Mouse (Mus musculus) thymus, postnatal 36 days (tissue): ENCODE results near the gene Itih5.

Experiments
- DNase-seq, 2 experiments: peaks; one replicate each; pipeline ENCODE4 v3.0.0; 2022; ENCODE audit warnings: mixed read lengths in 2 of 2

Gene Itih5

GRCm38 (mm10) chr2:10168016-10168415, 14.6 kb downstream of the Itih5 start:
- DNase-seq, result no peak

DNA sequence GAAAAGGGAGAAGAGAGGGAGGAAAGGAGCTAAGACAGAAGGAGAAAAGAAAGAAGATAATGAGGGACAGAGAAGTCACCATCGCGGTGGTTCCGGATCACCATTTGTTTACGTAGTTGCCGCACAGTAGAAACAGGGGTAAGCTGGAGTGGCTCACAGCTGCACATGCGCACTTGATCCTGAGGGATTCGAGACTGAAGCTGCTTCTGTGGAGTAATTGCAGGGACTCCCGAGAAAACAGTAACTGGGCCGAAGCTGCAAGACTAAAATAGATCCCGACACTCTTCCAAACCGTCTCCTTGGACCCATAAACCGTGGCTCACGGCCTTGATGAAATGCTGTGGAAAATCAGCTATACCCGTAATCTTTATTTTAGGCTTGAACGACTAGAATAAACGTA, 16.6 kb downstream of the Itih5 start:
- no peak for DNase-seq

DNA sequence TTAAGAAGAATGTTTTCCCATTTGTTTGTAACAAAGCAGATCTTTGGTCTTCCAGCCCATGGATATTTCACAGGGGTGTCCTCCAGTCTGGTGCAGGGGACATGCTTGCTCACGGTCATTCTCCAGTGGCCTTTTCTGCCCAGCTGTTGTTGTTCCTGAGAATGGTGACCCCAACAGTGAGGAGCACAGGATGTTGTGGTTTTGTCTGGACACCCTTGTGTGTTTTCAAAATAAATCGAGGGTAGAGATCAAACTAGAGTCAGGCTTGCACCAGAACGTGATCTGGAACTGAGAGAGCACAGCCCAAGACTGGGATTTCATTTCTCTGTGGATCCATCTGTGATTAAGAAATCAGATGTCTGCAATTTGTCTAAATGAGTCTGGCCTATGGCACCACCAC, 40.2 kb downstream of the Itih5 start:
- DNase-seq, result no peak

GRCm38 (mm10) chr2:10195162-10195561, 41.8 kb downstream of the Itih5 start:
- no peak for DNase-seq

GRCm38 (mm10) chr2:10199326-10199725, 46.0 kb downstream of the Itih5 start:
- no peak for DNase-seq

DNA sequence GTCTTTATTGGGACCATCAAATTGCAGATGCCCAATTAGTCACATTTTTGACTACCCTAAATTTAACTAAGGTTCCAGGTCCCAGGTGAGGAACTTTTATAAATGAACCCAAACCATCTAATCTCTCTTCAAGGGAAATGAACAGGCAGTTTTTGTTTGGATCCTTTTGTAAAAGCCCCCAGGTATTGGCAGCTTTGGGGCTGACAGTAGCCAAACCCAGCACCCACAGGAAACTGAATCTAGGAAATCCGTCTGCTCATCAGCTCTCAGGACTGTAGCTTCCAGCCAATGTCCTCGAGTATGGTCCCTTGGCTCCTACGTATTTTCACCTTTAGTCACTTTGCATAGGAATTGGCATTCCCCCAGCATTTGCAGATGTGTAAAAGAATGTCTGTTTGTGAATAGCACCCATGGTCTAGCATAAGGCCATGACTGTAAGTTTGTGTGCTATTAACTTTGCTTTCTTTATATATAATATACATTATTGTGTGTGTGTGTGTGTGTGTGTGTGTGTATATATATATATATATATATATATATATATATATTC, 47.4 kb downstream of the Itih5 start:
- DNase-seq, result no peak

GRCm38 (mm10) chr2:10204301-10204700, 50.9 kb downstream of the Itih5 start:
- DNase-seq, result no peak

- no peak for DNase-seq
Measured at GRCm38 (mm10) chr2:10213468-10213867, 60.1 kb downstream of the Itih5 start.

DNA sequence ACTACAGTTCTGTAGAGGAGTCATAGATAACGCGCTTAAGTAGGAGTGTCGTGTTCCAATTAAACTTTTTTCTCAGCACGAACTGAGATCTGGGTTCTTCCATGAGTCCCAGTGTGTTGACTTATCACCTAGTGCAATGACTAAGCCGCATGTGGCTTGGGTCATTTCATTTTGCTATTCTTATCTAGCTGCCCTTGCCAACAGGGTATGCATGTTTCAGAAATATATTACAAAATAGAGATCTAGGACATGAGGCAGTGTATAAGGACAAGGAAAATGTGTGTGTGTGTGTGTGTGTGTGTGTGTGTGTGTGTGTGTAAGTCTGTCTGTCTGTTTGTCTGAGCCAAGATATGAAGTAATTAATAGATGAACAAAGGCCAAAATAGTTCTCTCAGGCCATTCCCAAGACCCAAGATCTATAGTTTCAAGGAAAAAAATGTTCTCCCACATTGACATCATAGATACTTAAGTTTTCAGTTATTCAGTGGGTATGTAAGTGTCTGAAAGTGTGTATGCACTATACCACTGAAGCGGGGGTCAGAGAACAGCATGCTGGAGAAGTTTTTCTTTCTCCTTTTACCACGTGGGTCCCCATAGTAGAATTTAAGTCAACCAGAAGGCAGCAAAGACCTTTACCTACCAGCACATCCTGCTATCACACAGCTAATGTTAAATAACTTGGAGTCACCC, 62.6 kb downstream of the Itih5 start:
- no peak for DNase-seq

GRCm38 (mm10) chr2:10216566-10217247, 63.3 kb downstream of the Itih5 start:
- no peak for DNase-seq

GRCm38 (mm10) chr2:10221862-10222261, 68.5 kb downstream of the Itih5 start:
- DNase-seq, result no peak

DNA sequence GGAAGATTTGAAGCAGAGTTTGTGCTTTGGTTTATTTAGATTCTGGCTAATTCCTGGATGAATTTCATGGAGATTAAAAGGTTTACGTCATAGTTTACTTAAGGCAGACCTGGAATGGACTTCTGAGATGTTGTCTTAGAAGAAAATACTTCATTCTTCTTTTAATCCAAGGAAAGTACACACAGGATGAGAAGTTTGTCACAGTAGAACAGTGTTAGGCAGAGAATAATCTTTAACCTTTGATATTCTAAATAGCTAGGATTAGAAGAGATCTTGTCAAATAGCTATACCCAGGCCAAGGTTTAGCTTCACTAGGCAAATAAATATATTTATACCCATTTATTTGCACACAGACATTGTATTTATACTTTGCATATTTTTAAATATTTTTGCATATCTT, 73.5 kb downstream of the Itih5 start:
- DNase-seq, result no peak

DNA sequence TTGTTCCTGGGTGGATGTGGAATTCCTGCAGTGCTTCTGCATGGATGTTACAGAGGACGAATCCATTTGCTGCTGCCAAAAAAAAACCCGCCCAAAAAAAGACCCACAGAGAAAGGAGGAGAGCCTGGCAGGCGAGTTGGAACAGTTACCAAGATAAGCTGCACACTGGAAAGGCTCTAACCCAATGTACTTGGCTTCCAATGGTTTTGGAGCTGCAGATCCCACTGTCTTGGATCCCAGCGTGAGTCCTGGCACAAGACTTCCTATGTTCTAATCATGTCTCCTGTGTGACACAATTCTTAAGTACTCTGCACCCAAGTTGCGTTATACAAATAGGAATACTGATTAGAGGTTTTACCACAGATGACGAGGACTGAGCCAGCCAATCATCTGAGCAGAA, 78.6 kb downstream of the Itih5 start:
- no peak for DNase-seq

DNA sequence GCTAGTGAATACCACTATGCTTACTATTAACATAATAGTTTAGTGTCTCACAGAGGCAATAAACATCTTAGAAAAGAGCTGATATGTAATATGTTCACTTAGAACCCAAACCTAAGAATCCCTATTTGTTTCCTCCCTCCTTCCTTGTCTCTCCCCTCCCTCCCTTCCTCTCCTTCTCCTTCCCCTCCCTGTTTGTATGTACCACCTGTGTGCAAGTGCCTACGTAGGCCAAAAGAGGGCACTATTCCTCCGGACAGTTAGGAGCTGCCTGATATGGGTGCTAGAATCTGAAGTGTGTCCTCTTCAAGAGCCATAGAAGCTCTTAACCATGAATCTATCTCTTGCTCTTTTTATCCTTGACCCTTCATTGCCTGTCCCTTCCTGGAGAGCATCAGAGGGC, 83.2 kb downstream of the Itih5 start:
- no peak for DNase-seq

DNA sequence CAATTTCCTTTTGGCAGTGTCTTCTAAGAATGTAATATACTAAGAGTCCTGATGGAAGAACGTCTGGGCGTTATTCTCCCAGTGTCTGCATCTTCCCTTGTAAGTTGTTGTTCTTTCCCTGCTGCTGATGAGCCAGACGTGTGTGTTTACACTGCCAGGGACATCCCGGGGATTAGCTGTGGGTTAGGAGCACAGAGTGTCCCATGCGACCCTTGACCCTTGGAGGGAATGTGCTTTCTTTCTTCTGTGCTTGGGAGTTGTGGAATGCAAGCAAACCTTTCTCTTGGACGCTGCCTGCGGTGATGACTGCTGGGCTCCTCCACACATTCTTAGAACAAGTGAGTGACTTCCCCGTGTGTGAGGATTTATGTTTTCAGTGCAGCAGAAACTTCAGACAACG, 89.6 kb downstream of the Itih5 start:
- DNase-seq, result no peak

- DNase-seq, result no peak
Measured at GRCm38 (mm10) chr2:10250441-10250840, 97.1 kb downstream of the Itih5 start.

DNA sequence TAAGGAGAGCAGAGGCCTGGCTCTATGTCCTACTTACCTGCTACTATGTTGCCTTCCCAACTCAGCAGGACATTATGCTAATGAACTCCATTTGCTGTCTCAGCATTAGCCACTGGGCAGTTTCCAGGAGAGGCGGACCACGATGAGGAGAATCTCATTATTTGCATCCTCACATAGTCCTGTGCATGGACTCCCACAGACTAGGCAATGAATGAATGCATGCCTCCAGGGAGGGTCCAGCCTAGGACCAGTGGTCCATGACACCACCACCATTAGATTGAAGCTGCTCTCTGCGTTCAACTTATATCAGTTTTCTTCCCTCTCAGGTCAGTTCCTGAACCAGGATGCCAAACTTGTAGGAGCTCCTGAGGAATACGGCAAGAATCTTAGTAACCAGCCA, 97.6 kb downstream of the Itih5 start:
- no peak for DNase-seq

GRCm38 (mm10) chr2:10251466-10251865, 98.1 kb downstream of the Itih5 start:
- no peak for DNase-seq

DNA sequence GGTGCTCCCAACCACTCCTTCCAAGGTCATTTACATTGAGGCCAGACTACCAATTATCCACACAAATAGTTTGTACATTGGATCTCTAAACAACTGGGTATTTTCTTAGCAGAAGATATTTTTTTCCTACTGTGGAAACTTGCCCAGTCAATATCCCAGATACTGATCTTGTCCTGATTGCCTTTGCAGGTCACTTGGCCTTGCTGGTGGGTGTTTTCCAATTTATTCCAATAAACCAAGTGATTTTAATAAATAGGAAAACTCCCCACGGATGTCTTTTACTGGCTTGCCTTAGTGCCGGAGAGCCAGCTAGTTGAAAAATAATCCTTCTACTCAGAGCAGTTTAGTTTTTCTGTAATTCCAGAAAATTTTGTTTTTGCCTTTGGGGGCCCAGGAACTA, 98.6 kb downstream of the Itih5 start:
- DNase-seq, result no peak

DNA sequence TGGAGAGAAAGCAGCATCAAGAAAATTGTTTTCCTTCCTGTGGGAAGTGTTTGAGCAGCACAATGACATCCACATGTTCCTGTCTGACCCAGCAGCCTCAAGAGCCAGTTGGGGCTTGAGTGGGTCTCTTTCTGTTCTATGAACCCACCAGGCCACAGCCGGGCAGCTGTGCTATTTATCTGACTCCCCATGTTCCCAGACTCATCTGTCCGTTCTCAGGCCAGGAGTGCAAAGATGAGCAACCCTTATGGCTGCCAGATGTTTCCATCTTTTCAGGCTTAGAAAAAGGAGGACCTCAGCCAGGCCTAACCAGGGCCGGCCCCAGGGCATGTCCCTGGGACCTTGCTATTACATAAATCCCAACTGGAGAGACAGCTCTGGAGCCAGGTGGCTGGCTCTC, 100.0 kb downstream of the Itih5 start:
- DNase-seq, result no peak

DNA sequence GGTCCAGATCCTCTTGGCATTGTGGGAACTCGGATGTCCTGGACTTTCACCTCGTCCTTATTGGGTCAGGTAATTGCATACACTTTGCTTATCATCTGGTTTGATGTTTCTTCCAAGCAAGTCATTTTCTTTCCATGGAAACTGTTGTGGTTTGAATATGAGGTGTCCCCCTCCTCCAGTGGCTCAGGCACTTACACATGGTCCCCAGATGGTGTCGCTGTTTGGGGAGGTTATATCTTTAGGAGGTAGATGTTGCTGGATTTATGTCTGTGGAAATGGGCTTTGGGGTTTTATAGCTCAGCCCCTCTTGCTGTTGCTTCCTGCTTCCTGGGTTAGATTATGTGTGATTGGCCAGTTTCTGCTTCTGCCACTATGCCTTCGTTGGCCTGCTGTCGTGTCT, 103.6 kb downstream of the Itih5 start:
- DNase-seq, result no peak

GRCm38 (mm10) chr2:10258312-10258711, 104.9 kb downstream of the Itih5 start:
- DNase-seq, result no peak

- DNase-seq, result no peak
Measured at GRCm38 (mm10) chr2:10260109-10260508, 106.7 kb downstream of the Itih5 start.

- no peak for DNase-seq
Measured at GRCm38 (mm10) chr2:10261337-10261736, 108.0 kb downstream of the Itih5 start.

DNA sequence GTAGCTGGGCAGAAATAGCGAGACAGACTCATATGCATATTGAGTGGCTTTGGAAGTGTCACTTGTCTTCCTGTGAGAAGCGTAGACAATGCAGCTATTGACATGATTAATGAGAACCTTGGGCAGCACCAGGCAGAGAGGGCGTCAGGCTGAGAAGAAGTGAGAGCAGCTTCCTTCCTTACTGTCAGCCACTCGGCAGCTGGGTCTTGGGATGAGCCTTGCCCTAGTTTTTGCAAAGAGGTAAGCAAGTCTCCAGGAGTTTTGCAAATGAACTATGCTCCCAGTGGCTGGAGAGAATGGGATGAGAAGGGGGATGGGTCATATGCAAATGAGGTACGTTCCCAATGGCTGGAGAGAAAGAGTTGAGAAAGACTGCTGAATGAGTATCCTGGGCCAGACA, 109.4 kb downstream of the Itih5 start:
- no peak for DNase-seq
